Mouse (Mus musculus) kidney, embryonic 16.5 days (tissue): ENCODE measurements at regions not wholly inside any gene's neighbourhood (a gene's known extent, or its start where the extent isn't known, plus 50 kb on each side); places are given as distances from the start of the nearest gene placed in this dataset.
A peak's percentile ranks its signal among the peaks of the same experiment; 100 is the strongest.
"Not testable (repeated sequence)": the region's sequence is repeated elsewhere in the genome, so short reads cannot be mapped to it uniquely, and the experiment has no call there.

Source experiments
- ATAC-seq: fragments of 200-750 bp; cut with Nextera tagmentation; 2 replicates; pipeline ENCODE4 v1.8.0; 2017; ENCODE audit warnings: moderate TSS enrichment; ENCODE audit not compliant: low FRiP score, low TSS enrichment
- H3K27ac ChIP-seq: fragments of 300-500 bp; sonication (generic); 2 replicates; pipeline ENCODE4 v1.5.1; 2014; ENCODE audit warnings: low read length
- H3K27me3 ChIP-seq: fragments of 300-500 bp; sonication (generic); 2 replicates; pipeline ENCODE4 v1.6.1; 2014; ENCODE audit warnings: low read length, control low read depth, mixed read lengths; ENCODE audit not compliant: insufficient read depth
- H3K36me3 ChIP-seq: fragments of 300-500 bp; sonication (generic); 2 replicates; pipeline ENCODE4 v1.6.1; 2014; ENCODE audit warnings: low read length, control low read depth, mixed read lengths; ENCODE audit not compliant: insufficient read depth
- H3K4me1 ChIP-seq: fragments of 300-500 bp; sonication (generic); 2 replicates; pipeline ENCODE4 v1.6.1; 2014; ENCODE audit warnings: low read length, control low read depth, mixed read lengths; ENCODE audit not compliant: insufficient read depth
- H3K4me2 ChIP-seq: fragments of 300-500 bp; sonication (generic); replicated peaks from 2 replicates; pipeline ENCODE4 v1.6.1; 2014; ENCODE audit warnings: low read depth, low read length
- H3K4me3 ChIP-seq: fragments of 300-500 bp; sonication (generic); 2 replicates; pipeline ENCODE4 v1.5.1; 2014; ENCODE audit warnings: mild to moderate bottlenecking, low read length
- H3K9ac ChIP-seq: fragments of 300-500 bp; sonication (generic); replicated peaks from 2 replicates; pipeline ENCODE4 v1.6.1; 2014; ENCODE audit warnings: low read length
- H3K9me3 ChIP-seq: fragments of 300-500 bp; sonication (generic); 2 replicates; pipeline ENCODE4 v1.6.1; 2016; ENCODE audit warnings: low read length, control low read depth
- WGBS: fragments of 180-500 bp; shearing (Covaris S2); extraction: QIAGEN DNeasy Blood & Tissue Kit; methylation state at CpG from one replicate; pipeline ENCODE4 v1.1.7; 2014; 5-methylcytosine and 5-hydroxymethylcytosine counted together

DNA sequence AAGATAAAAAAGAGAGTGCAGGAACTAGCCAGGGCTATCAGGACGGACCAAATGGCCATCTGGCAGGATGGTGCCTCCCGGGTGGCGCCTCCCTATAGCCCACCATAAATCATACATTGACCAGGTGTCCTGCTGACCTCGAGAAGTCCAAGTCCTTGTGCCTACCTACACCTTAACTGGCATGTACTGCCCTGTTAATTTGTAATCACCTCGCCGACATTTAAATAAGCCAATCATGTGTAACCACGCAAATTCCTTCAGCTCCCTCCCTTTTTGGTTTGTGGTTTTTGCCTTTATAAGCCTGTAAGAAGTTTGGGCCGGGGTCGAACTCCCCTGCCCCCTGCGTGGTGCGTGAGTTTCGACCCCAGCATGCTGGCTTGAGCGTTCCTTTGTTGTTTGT is 163.1 kb downstream of the Kif26a start:
- not testable (repeated sequence) for ATAC-seq, H3K4me3 ChIP-seq, H3K9ac ChIP-seq, H3K9me3 ChIP-seq, H3K36me3 ChIP-seq, H3K27ac ChIP-seq, H3K4me2 ChIP-seq
- Histone ChIP-seq H3K27me3 (peaks cover 21% of the 10 kb centered on the region), H3K4me1 (peaks cover 19% of the 10 kb centered on the region)
- WGBS: 47% methylated on average over 13 of the region's 13 CpGs

DNA sequence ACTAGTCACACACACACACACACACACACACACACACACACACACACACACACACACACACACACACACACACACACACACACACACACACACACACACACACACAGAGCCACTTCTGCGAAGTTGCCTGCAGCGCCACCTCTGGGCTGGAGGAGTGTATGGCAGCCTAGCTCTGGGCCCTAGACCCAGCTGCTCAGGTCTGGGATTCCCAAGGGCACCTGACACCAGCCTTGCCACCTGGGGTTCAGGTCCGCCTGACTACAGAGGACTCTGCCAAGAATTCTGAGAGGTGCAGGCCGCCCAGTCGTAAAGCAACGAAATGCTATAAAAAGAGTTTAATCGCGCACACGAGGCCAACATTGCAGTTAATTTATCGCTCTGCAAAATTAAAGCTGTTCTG is 163.8 kb downstream of the Kif26a start:
- no peak overlapping the region for H3K27ac ChIP-seq
- no peak overlapping the region for H3K4me3 ChIP-seq
- 47% methylated on average over 10 of the region's 10 CpGs for WGBS
- H3K27me3 ChIP-seq: peaks cover 22% of the 10 kb centered on the region
- H3K4me1 ChIP-seq: peaks cover 19% of the 10 kb centered on the region
- no peaks in the 10 kb centered on the region for H3K36me3 ChIP-seq
- no peak overlapping the region for H3K9ac ChIP-seq
- H3K4me2 ChIP-seq: no peak overlapping the region
- no peak; the same call in 1 of the 2 replicates for ATAC-seq
- H3K9me3 ChIP-seq: no peaks in the 10 kb centered on the region; the same call in 1 of the 2 replicates

DNA sequence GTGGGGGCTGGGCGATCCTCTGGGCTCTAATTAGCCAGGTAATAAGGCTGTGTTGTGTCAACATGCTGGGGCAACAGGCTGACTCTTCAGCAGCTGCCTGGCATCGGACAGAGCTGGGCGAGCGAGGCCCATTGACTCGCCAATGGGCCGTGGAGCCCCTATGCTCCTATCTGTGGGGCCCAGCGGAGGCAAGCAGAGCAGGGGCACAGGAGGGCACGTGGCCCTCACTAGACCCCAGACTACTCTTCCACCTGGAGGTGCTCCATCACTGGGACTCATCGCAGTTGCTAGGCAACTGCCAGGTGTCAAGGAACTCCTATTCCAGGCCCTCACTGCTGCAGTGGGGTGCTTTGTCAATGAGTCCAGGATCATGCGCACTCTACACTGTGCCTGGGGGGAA is 164.7 kb downstream of the Kif26a start:
- Histone ChIP-seq H3K4me3 (no peak overlapping the region), H3K27ac (no peak overlapping the region), H3K4me1 (peaks cover 19% of the 10 kb centered on the region), H3K9ac (no peak overlapping the region), H3K36me3 (no peaks in the 10 kb centered on the region), H3K4me2 (no peak overlapping the region), H3K27me3 (peaks cover 16% of the 10 kb centered on the region), H3K9me3 (no peaks in the 10 kb centered on the region; the same call in 1 of the 2 replicates)
- peak; percentile 92 for ATAC-seq
- WGBS: 42% methylated on average over 10 of the region's 10 CpGs

DNA sequence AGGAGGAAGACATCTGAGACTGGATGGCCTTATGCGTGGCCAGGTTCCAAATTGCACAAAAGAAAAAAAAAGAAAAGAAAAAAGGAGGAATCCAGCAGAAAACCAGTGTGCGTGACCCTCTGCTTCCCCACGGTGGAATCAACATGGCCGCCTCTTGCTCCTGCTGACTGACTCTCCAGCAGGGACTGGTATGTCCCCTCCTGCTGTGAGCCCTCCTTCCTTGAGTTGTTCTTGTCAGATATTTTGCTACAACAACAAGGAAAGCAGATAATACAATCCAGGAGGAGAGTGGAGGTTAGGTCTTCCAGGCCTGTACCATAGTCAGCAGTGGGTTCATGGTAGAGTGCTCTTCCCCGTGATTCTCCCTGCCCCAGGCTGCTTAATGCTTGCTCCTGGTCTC is 168.8 kb downstream of the Kif26a start:
- no peak for ATAC-seq
- Histone ChIP-seq H3K27me3 (peaks cover 20% of the 10 kb centered on the region), H3K36me3 (no peaks in the 10 kb centered on the region), H3K27ac (no peak overlapping the region), H3K4me1 (peaks cover 14% of the 10 kb centered on the region), H3K4me3 (no peak overlapping the region), H3K9me3 (no peaks in the 10 kb centered on the region), H3K4me2 (no peak overlapping the region), H3K9ac (no peak overlapping the region)
- WGBS: 87% methylated on average over 5 of the region's 5 CpGs

DNA sequence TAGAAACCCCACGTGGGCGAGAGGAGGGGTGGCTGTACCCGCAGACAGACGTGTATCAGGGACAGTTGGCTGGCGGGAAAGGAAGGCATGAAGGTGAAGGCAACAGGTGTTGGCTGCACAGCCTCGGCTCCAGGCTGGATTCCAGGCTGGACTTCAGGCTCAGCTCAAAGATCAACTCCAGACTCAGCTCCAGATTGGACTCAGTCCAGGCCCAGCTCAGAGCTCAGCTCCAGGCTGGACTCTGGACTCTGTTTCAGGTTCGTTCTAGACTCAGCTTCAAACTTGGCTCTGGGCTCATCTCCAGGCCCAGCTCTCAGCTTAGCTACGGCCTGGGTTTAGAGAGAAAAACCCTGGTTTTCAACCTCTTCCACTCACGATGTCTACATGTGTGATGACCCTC is 171.2 kb downstream of the Kif26a start:
- peaks cover 13% of the 10 kb centered on the region for H3K27me3 ChIP-seq
- H3K36me3 ChIP-seq: no peaks in the 10 kb centered on the region
- H3K9me3 ChIP-seq: no peaks in the 10 kb centered on the region
- H3K4me1 ChIP-seq: no peaks in the 10 kb centered on the region
- no peak overlapping the region for H3K4me2 ChIP-seq
- 85% methylated on average over 9 of the region's 9 CpGs for WGBS
- no peak overlapping the region for H3K4me3 ChIP-seq
- no peak for ATAC-seq
- H3K27ac ChIP-seq: no peak overlapping the region
- H3K9ac ChIP-seq: no peak overlapping the region

DNA sequence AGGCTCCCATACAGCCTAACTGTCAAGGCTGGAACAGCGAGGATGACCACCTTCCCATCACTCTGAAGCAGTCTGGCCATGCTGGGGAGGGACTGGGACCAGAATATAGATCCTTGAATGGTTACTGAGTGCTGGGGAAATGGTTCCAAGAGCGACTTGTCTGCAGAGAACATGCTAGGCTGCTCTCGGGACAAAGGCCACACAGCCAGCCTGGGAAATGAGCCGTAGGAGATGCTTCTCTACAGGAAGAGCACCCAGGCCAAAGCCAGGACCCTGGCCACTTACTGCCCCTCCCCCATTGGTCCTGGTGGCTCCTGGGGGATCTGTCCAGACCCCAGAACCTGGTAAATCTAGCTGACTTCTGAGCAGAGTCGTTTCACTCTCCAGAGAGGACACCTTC is 170.8 kb upstream of the A530016L24Rik start:
- Histone ChIP-seq H3K4me1 (no peaks in the 10 kb centered on the region; the same call in 1 of the 2 replicates), H3K36me3 (no peaks in the 10 kb centered on the region), H3K4me3 (no peak overlapping the region), H3K9ac (no peak overlapping the region), H3K4me2 (no peak overlapping the region), H3K27ac (no peak overlapping the region), H3K9me3 (no peaks in the 10 kb centered on the region), H3K27me3 (peaks cover 13% of the 10 kb centered on the region)
- 66% methylated on average over 5 of the region's 5 CpGs for WGBS
- no peak for ATAC-seq

DNA sequence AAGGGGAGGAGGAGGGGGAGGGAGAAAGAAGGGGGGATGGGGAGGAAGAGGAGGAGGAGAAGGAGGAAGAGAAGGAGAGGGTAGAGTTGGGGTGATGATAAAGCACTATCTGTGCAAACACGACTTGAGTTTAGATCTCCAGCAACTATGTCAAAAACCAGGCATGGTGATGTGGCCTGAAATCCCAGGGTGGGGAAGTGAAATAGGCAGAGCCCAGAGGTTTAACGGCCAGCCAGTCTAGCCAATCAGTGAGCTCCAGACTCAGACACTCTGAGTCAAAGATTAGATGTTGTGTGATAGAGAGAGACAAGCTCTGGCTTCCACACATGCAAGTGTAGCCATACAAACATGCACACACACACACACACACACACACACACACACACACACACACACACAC is 167.1 kb upstream of the A530016L24Rik start:
- no peak for ATAC-seq
- H3K9ac ChIP-seq: no peak overlapping the region
- no peaks in the 10 kb centered on the region for H3K9me3 ChIP-seq
- H3K4me2 ChIP-seq: no peak overlapping the region
- WGBS: 88% methylated on average over 2 of the region's 2 CpGs
- H3K27me3 ChIP-seq: peaks cover 21% of the 10 kb centered on the region; the same call in 1 of the 2 replicates
- H3K36me3 ChIP-seq: no peaks in the 10 kb centered on the region
- peaks cover 13% of the 10 kb centered on the region for H3K4me1 ChIP-seq
- no peak overlapping the region for H3K4me3 ChIP-seq
- no peak overlapping the region for H3K27ac ChIP-seq

DNA sequence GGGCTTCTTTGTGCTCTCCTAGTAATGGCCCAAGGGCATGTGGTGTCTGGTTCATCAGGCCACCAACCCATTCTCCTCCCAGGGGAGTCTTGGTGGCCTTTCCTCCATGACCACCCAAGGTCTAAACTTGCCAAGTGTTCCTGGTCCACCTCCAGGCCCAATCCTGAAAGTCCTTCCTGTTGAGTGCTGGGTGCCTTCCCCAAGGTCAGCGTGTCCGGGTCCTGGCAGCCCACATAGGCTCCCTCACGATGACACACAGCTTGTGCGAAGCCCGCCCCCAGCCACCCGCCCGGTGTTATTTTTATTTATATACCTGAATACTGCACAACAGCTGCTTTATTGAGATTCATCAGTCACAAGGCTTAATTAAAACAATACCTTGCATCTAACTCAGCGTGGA is 161.8 kb upstream of the A530016L24Rik start:
- no peak overlapping the region for H3K27ac ChIP-seq
- H3K9ac ChIP-seq: no peak overlapping the region
- no peak overlapping the region for H3K4me2 ChIP-seq
- H3K36me3 ChIP-seq: no peaks in the 10 kb centered on the region
- H3K9me3 ChIP-seq: no peaks in the 10 kb centered on the region
- H3K27me3 ChIP-seq: peaks cover 46% of the 10 kb centered on the region
- WGBS: 83% methylated on average over 8 of the region's 8 CpGs
- no peak for ATAC-seq
- H3K4me1 ChIP-seq: peaks cover 42% of the 10 kb centered on the region
- H3K4me3 ChIP-seq: no peak overlapping the region

DNA sequence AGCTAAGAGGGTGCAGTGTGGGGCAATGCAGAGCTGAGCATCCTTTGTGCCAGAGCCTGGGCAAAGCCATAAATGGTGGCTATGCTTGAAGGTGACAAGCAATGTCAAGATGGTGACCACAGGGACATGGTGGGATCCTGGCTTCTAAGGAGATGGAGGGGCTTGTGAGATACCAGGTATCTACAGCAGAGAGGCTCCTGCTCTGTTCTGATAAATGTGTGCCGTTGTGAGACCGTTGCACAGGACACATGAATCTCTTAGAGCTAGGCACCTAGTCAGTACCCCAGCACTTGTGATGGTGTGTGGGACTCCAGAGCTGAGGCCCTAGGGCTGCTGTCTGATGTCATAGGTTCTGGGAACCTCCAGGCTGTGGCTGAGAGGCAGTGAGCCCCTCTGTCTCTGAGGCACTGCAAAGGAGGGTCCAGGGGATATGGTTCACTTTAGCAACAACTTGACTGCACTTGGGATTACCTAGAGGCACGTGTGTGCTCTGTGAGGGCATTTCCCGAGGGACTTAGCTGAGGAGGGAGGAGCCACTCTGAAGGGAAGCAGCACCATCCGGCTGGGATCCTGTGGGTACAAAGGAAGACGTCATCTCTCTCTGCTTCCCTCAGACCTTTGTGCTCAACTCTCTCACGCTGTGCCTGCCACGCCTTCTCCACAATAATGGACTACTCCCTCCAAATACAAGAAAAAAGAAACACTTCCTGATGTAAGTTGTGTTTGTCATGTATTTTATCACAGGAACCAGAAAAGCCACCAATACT is 160.3 kb upstream of the A530016L24Rik start:
- peaks cover 46% of the 10 kb centered on the region for H3K27me3 ChIP-seq
- H3K4me1 ChIP-seq: peaks cover 54% of the 10 kb centered on the region
- H3K9ac ChIP-seq: no peak overlapping the region
- H3K27ac ChIP-seq: no peak overlapping the region
- no peak overlapping the region for H3K4me3 ChIP-seq
- 43% methylated on average over 8 of the region's 8 CpGs for WGBS
- H3K9me3 ChIP-seq: no peaks in the 10 kb centered on the region
- ATAC-seq: peak; percentile 23; the same call in 1 of the 2 replicates
- no peaks in the 10 kb centered on the region for H3K36me3 ChIP-seq
- H3K4me2 ChIP-seq: no peak overlapping the region

DNA sequence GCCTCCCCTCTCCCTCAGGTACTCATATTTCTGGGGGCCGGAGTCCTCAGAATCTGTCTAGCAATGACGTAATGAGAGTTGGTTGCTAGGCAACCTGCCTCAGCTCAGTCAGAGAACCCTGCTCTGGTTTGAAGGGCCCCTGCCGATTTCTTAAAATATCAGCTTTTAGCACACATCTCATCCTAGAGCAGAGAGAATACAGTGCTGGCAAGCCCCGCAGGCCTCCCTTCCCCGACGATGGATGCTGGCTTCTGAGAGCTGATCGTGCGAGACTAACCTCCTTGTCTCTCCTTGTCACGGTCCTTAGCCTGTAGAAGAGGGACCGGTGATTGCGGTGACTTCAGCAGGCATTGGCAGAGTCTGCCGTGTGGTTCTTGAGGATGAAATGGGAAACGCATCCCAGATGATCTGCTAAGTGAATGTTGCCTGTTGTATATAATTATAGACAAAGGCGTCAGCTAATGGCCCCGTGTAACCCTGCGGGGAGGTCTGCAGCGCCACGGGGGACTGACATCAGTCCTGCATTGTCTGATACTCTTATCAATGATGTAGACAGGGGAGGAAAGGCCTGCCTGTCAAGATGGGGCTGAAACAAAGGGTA is 159.4 kb upstream of the A530016L24Rik start:
- ATAC-seq: no peak
- no peak overlapping the region for H3K4me2 ChIP-seq

More for the DNA sequence above, 159.4 kb upstream of the A530016L24Rik start:
- peaks cover 55% of the 10 kb centered on the region for H3K4me1 ChIP-seq
- H3K36me3 ChIP-seq: no peaks in the 10 kb centered on the region
- peaks cover 46% of the 10 kb centered on the region for H3K27me3 ChIP-seq
- H3K4me3 ChIP-seq: no peak overlapping the region
- no peaks in the 10 kb centered on the region for H3K9me3 ChIP-seq
- WGBS: 37% methylated on average over 18 of the region's 18 CpGs
- no peak overlapping the region for H3K9ac ChIP-seq
- H3K27ac ChIP-seq: no peak overlapping the region
